Mouse (Mus musculus): ENCODE data around the gene Cops9.

Cops9 gene

DNA sequence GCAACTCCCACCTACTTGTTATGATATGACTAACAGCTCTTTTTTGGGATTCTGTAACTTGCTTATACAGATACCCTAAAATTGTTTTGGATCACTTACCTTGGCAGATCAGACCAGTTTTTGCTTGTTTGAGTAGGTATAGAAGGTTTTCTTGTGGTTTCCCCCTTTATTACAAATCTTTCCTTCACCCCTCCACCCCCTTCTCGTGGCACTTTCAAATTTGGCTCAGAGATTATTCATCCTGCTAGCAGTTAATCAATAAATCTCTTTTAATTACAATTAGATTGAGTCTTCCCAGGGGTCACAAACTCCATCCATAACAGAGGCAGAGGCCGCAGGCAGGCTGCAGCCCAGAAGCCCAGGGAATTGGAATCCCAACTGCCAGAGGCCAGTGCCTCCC, 24.3 kb downstream of the Cops9 start, which contains the start of gene Olfr12:
Gene Olfr12, plus strand, starts transcription at position 301 of the 400 bp plus-strand sequence.
- in situ Hi-C loops (cut with MboI; ENCODE audit: low pct_unique_long_range_greater_than_20kb in 1 of 2, low sequenced_read_pairs in 2 of 2, unreplicated experiment in 1 of 2): loop anchor here in 1 of 2 experiments (25.0 kb wide), 1 partner anchor 705 kb away; no protein-coding TSS in a partner anchor

- in situ Hi-C loops (cut with MboI; ENCODE audit: low pct_unique_long_range_greater_than_20kb in 1 of 2, low sequenced_read_pairs in 2 of 2, unreplicated experiment in 1 of 2): loop anchor here in 1 of 2 experiments (25.0 kb wide), 1 partner anchor 704 kb away; no protein-coding TSS in a partner anchor
Observed at GRCm38 (mm10) chr1:92616046-92616445, 25.7 kb downstream of the Cops9 start.

DNA sequence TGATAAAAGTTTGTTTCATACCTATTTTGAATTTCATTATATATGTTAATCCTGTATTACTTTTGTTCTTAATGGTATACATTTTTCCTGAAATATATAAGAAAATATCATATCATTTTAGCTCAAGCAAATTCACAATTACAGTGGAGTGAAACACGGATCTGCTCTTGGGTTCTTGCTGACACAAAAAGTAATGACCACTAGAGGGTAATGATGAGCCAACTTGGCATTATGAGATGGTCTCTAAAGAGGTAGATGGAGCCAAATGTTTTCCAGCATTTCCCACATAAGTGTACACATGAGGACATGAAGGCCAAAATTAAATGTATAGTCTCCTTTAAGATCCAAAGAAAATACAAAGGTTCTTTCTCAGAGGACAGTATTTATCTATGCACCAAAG, 27.3 kb downstream of the Cops9 start:
- in situ Hi-C loops (cut with MboI; ENCODE audit: low pct_unique_long_range_greater_than_20kb in 1 of 2, low sequenced_read_pairs in 2 of 2, unreplicated experiment in 1 of 2): loop anchor here in 1 of 2 experiments (25.0 kb wide), 1 partner anchor 702 kb away; no protein-coding TSS in a partner anchor

DNA sequence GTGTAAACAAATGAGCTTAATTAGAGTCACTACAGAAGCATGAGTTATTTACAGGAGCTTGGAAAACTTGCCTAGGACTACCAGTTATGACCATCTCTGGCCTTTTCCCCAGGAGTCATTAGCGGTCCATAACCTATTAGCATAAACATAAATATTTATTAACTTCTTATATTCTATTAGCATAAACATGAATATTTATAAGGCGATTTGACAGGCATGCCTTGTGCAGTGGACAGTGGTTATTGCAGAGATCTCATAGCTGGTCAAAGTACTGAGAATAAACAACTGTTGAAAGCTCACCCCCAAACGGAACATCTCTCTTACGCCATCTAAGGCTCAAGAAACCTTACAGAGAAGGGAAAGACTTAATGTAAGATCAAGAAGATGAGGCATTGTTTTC, 28.6 kb downstream of the Cops9 start:
- in situ Hi-C loops (cut with MboI; ENCODE audit: low pct_unique_long_range_greater_than_20kb in 1 of 2, low sequenced_read_pairs in 2 of 2, unreplicated experiment in 1 of 2): loop anchor here in 1 of 2 experiments (25.0 kb wide), 1 partner anchor 701 kb away; no protein-coding TSS in a partner anchor

- in situ Hi-C loops (cut with MboI; ENCODE audit: low pct_unique_long_range_greater_than_20kb in 1 of 2, low sequenced_read_pairs in 2 of 2, unreplicated experiment in 1 of 2): loop anchor here in 1 of 2 experiments (25.0 kb wide), 1 partner anchor 699 kb away; no protein-coding TSS in a partner anchor
Observed at GRCm38 (mm10) chr1:92611008-92611407, 30.8 kb downstream of the Cops9 start.

DNA sequence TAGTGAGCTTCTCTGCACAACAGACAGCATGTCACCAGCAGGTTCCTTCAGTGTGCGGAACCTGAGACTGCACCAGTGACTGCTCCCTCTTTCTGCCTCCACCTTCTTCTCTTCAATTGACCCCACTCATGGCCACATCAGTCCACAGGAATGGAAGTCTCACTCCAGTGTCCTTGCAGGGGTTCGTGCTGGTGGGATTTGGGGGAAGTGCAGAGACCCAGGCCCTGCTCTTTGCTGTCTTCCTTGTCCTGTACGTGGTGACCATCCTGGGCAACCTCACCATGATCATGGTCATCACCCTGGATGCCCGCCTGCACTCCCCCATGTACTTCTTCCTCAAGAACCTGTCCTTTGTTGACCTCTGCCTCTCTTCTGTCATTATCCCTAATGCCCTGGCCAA, 34.1 kb downstream of the Cops9 start:
- in situ Hi-C loops (cut with MboI; ENCODE audit: low pct_unique_long_range_greater_than_20kb in 1 of 2, low sequenced_read_pairs in 2 of 2, unreplicated experiment in 1 of 2): loop anchor here in 1 of 2 experiments (5.0 to 25.0 kb wide), 2 partner anchors 85 to 695 kb away; no protein-coding TSS in a partner anchor

GRCm38 (mm10) chr1:92605482-92605881, 36.3 kb downstream of the Cops9 start, which contains the start of gene Olfr1410:
Gene Olfr1410 (plus strand): TSS chr1:92605782.
- in situ Hi-C loops (cut with MboI; ENCODE audit: low pct_unique_long_range_greater_than_20kb in 1 of 2, low sequenced_read_pairs in 2 of 2, unreplicated experiment in 1 of 2): loop anchor here in 1 of 2 experiments (5.0 to 25.0 kb wide), 2 partner anchors 83 to 693 kb away; no protein-coding TSS in a partner anchor

DNA sequence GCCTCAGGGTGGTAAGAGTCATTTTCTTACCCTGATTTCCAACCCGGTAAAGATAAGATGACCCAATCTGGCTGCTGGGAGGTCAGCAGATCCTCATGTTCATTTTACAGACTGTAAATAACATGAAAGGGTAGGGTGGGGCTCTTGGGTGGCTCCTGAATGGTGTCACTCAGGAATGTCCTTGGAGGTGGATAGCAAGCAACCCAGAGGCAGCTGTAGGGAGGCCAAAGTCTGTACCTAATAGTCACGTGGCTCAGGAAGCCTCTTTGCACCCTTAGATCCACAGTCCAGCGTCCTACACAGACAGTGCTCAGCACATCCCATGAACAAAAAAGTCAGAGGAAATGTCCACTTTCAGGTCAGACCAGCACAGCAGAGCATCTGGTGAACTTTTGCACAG, 45.8 kb downstream of the Cops9 start:
- in situ Hi-C loops (cut with MboI; ENCODE audit: low pct_unique_long_range_greater_than_20kb in 1 of 2, low sequenced_read_pairs in 2 of 2, unreplicated experiment in 1 of 2): no loop called here

DNA sequence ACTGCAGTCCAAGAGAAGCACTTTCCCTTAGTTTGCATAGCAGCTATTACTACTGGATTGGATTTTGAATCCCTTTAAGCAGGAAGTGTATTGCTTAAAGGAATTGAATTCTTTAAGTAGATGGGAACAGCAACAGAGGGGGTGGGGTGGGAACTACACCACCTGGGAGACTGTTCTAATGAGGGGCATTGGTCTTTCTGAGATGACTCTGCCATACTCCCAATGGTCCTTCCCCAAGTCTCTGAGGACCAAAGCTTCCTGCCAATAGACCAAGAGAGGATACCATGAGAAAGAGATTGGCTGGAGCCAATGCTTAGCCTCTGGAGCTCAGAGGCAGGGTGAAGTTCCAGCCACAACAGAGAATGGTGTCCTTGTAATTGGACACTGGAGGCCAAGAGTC, 47.7 kb downstream of the Cops9 start, which contains the start of gene Olfr1411:
Gene Olfr1411, plus strand, starts transcription at position 301 of the 400 bp plus-strand sequence.
- in situ Hi-C loops (cut with MboI; ENCODE audit: low pct_unique_long_range_greater_than_20kb in 1 of 2, low sequenced_read_pairs in 2 of 2, unreplicated experiment in 1 of 2): no loop called here

All from mouse embryonic stem cell (cell line).